Mouse (Mus musculus): ENCODE measurements around the gene Nars2. TPM values are rescaled to one million over a fixed set of nuclear protein-coding genes. Genes with fewer than 3 reads are reported as not detected.
"Not testable (repeated sequence)": the region's sequence is repeated elsewhere in the genome, so short reads cannot be mapped to it uniquely, and the experiment has no call there.

Nars2 gene
- polyA plus RNA-seq, 1 experiment from 2014 or later: 22.9 TPM

GRCm38 (mm10) chr7:96909856-96910255, 41.4 kb upstream of the Nars2 start:
- H3K27ac ChIP-seq (ENCODE audit: low read length): no peak overlapping the region
- ATAC-seq (ENCODE audit: insufficient read depth, low FRiP score): no peak

GRCm38 (mm10) chr7:96910310-96910960, 40.9 kb upstream of the Nars2 start:
- no peak for ATAC-seq (ENCODE audit: insufficient read depth, low FRiP score)
- 72% methylated on average over 12 of the region's 12 CpGs for WGBS
- no peak overlapping the region for H3K9ac ChIP-seq (ENCODE audit: low read length)
- H3K27ac ChIP-seq (ENCODE audit: low read length): no peak overlapping the region
- H3K4me2 ChIP-seq (ENCODE audit: low read depth, low read length): no peak overlapping the region
- no peaks in the 10 kb centered on the region for H3K4me1 ChIP-seq (ENCODE audit: control insufficient read depth, insufficient read depth, low read length)
- H3K36me3 ChIP-seq (ENCODE audit: control insufficient read depth, insufficient read depth, low read length): no peaks in the 10 kb centered on the region
- H3K27me3 ChIP-seq (ENCODE audit: control insufficient read depth, insufficient read depth, low read length): no peaks in the 10 kb centered on the region
- no peaks in the 10 kb centered on the region for H3K9me3 ChIP-seq (replicated peaks; ENCODE audit: control insufficient read depth, low read length)
- H3K4me3 ChIP-seq (replicated peaks; ENCODE audit: low read length): no peak overlapping the region

More at GRCm38 (mm10) chr7:96909856-96910255, 41.4 kb upstream of the Nars2 start:
- H3K9ac ChIP-seq (ENCODE audit: low read length): no peak overlapping the region
- H3K9me3 ChIP-seq (replicated peaks; ENCODE audit: control insufficient read depth, low read length): no peaks in the 10 kb centered on the region
- no peaks in the 10 kb centered on the region for H3K36me3 ChIP-seq (ENCODE audit: control insufficient read depth, insufficient read depth, low read length)
- H3K4me2 ChIP-seq (ENCODE audit: low read depth, low read length): no peak overlapping the region
- no peaks in the 10 kb centered on the region for H3K27me3 ChIP-seq (ENCODE audit: control insufficient read depth, insufficient read depth, low read length)
- no peaks in the 10 kb centered on the region for H3K4me1 ChIP-seq (ENCODE audit: control insufficient read depth, insufficient read depth, low read length)
- 71% methylated on average over 5 of the region's 5 CpGs for WGBS
- H3K4me3 ChIP-seq (replicated peaks; ENCODE audit: low read length): no peak overlapping the region

GRCm38 (mm10) chr7:96914031-96914430, 37.3 kb upstream of the Nars2 start:
- Histone ChIP-seq H3K27me3 (ENCODE audit: control insufficient read depth, insufficient read depth, low read length) (no peaks in the 10 kb centered on the region), H3K9ac (ENCODE audit: low read length) (no peak overlapping the region), H3K9me3 (replicated peaks; ENCODE audit: control insufficient read depth, low read length) (no peaks in the 10 kb centered on the region), H3K4me2 (ENCODE audit: low read depth, low read length) (no peak overlapping the region), H3K4me1 (ENCODE audit: control insufficient read depth, insufficient read depth, low read length) (no peaks in the 10 kb centered on the region), H3K36me3 (ENCODE audit: control insufficient read depth, insufficient read depth, low read length) (no peaks in the 10 kb centered on the region), H3K27ac (ENCODE audit: low read length) (no peak overlapping the region), H3K4me3 (replicated peaks; ENCODE audit: low read length) (no peak overlapping the region)
- peak; percentile 48; the same call in 1 of the 2 replicates for ATAC-seq (ENCODE audit: insufficient read depth, low FRiP score)
- under 1% methylated on average over 6 of the region's 6 CpGs for WGBS

GRCm38 (mm10) chr7:96915452-96916105, 35.7 kb upstream of the Nars2 start:
- Histone ChIP-seq H3K4me3 (replicated peaks; ENCODE audit: low read length) (no peak overlapping the region), H3K4me2 (ENCODE audit: low read depth, low read length) (no peak overlapping the region), H3K27me3 (ENCODE audit: control insufficient read depth, insufficient read depth, low read length) (no peaks in the 10 kb centered on the region), H3K27ac (ENCODE audit: low read length) (no peak overlapping the region), H3K36me3 (ENCODE audit: control insufficient read depth, insufficient read depth, low read length) (no peaks in the 10 kb centered on the region), H3K9me3 (replicated peaks; ENCODE audit: control insufficient read depth, low read length) (no peaks in the 10 kb centered on the region), H3K4me1 (ENCODE audit: control insufficient read depth, insufficient read depth, low read length) (no peaks in the 10 kb centered on the region), H3K9ac (ENCODE audit: low read length) (no peak overlapping the region)
- WGBS: 1% methylated on average over 2 of the region's 2 CpGs
- peak; percentile 33; the same call in 1 of the 2 replicates for ATAC-seq (ENCODE audit: insufficient read depth, low FRiP score)

GRCm38 (mm10) chr7:96920447-96921095, 30.7 kb upstream of the Nars2 start:
- Histone ChIP-seq H3K27me3 (ENCODE audit: control insufficient read depth, insufficient read depth, low read length) (no peaks in the 10 kb centered on the region), H3K27ac (ENCODE audit: low read length) (no peak overlapping the region), H3K9me3 (replicated peaks; ENCODE audit: control insufficient read depth, low read length) (no peaks in the 10 kb centered on the region), H3K4me2 (ENCODE audit: low read depth, low read length) (no peak overlapping the region), H3K9ac (ENCODE audit: low read length) (no peak overlapping the region), H3K36me3 (ENCODE audit: control insufficient read depth, insufficient read depth, low read length) (no peaks in the 10 kb centered on the region), H3K4me1 (ENCODE audit: control insufficient read depth, insufficient read depth, low read length) (no peaks in the 10 kb centered on the region), H3K4me3 (replicated peaks; ENCODE audit: low read length) (no peak overlapping the region)
- no peak for ATAC-seq (ENCODE audit: insufficient read depth, low FRiP score)
- 83% methylated on average over 7 of the region's 7 CpGs for WGBS

GRCm38 (mm10) chr7:96922927-96923326, 28.4 kb upstream of the Nars2 start:
- no peaks in the 10 kb centered on the region for H3K4me1 ChIP-seq (ENCODE audit: control insufficient read depth, insufficient read depth, low read length)
- WGBS: 88% methylated on average over 2 of the region's 2 CpGs
- H3K27me3 ChIP-seq (ENCODE audit: control insufficient read depth, insufficient read depth, low read length): no peaks in the 10 kb centered on the region
- no peak for ATAC-seq (ENCODE audit: insufficient read depth, low FRiP score)
- no peaks in the 10 kb centered on the region for H3K9me3 ChIP-seq (replicated peaks; ENCODE audit: control insufficient read depth, low read length)
- H3K36me3 ChIP-seq (ENCODE audit: control insufficient read depth, insufficient read depth, low read length): no peaks in the 10 kb centered on the region
- H3K27ac ChIP-seq (ENCODE audit: low read length): no peak overlapping the region
- H3K4me2 ChIP-seq (ENCODE audit: low read depth, low read length): no peak overlapping the region
- no peak overlapping the region for H3K4me3 ChIP-seq (replicated peaks; ENCODE audit: low read length)
- H3K9ac ChIP-seq (ENCODE audit: low read length): no peak overlapping the region

GRCm38 (mm10) chr7:96943715-96944377, 7.5 kb upstream of the Nars2 start:
- H3K27me3 ChIP-seq (ENCODE audit: control insufficient read depth, insufficient read depth, low read length): no peaks in the 10 kb centered on the region
- H3K4me3 ChIP-seq (replicated peaks; ENCODE audit: low read length): no peak overlapping the region
- no peak overlapping the region for H3K4me2 ChIP-seq (ENCODE audit: low read depth, low read length)
- H3K4me1 ChIP-seq (ENCODE audit: control insufficient read depth, insufficient read depth, low read length): no peaks in the 10 kb centered on the region
- no peak for ATAC-seq (ENCODE audit: insufficient read depth, low FRiP score)
- H3K36me3 ChIP-seq (ENCODE audit: control insufficient read depth, insufficient read depth, low read length): no peaks in the 10 kb centered on the region
- H3K9me3 ChIP-seq (replicated peaks; ENCODE audit: control insufficient read depth, low read length): no peaks in the 10 kb centered on the region
- no peak overlapping the region for H3K27ac ChIP-seq (ENCODE audit: low read length)
- WGBS: 67% methylated on average over 5 of the region's 5 CpGs
- no peak overlapping the region for H3K9ac ChIP-seq (ENCODE audit: low read length)

GRCm38 (mm10) chr7:96946501-96946900, 4.8 kb upstream of the Nars2 start:
- not testable (repeated sequence) for ATAC-seq (ENCODE audit: insufficient read depth, low FRiP score); H3K4me3 ChIP-seq (replicated peaks; ENCODE audit: low read length); H3K36me3 ChIP-seq (ENCODE audit: control insufficient read depth, insufficient read depth, low read length); H3K9me3 ChIP-seq (replicated peaks; ENCODE audit: control insufficient read depth, low read length); H3K9ac ChIP-seq (ENCODE audit: low read length); H3K4me2 ChIP-seq (ENCODE audit: low read depth, low read length); H3K27ac ChIP-seq (ENCODE audit: low read length); H3K4me1 ChIP-seq (ENCODE audit: control insufficient read depth, insufficient read depth, low read length); H3K27me3 ChIP-seq (ENCODE audit: control insufficient read depth, insufficient read depth, low read length)
- 89% methylated on average over 8 of the region's 8 CpGs for WGBS

- Histone ChIP-seq H3K27ac (ENCODE audit: low read length) (peak overlapping the region; percentile 76; the same call in 1 of the 2 replicates), H3K4me2 (ENCODE audit: low read depth, low read length) (peak overlapping the region; percentile 88)
- no peak for ATAC-seq (ENCODE audit: insufficient read depth, low FRiP score)
Measured at GRCm38 (mm10) chr7:96952094-96952493, 789 bp downstream of the Nars2 start.

More at GRCm38 (mm10) chr7:96952094-96952493, 789 bp downstream of the Nars2 start:
- H3K36me3 ChIP-seq (ENCODE audit: control insufficient read depth, insufficient read depth, low read length): no peaks in the 10 kb centered on the region
- peak overlapping the region; percentile 97 for H3K4me3 ChIP-seq (replicated peaks; ENCODE audit: low read length)
- H3K9ac ChIP-seq (ENCODE audit: low read length): peak overlapping the region; percentile 87
- WGBS: 30% methylated on average over 5 of the region's 5 CpGs
- H3K9me3 ChIP-seq (replicated peaks; ENCODE audit: control insufficient read depth, low read length): no peaks in the 10 kb centered on the region
- no peaks in the 10 kb centered on the region for H3K27me3 ChIP-seq (ENCODE audit: control insufficient read depth, insufficient read depth, low read length)
- H3K4me1 ChIP-seq (ENCODE audit: control insufficient read depth, insufficient read depth, low read length): peaks cover 8% of the 10 kb centered on the region

Measured in stomach, embryonic 16.5 days (tissue).